Mouse (Mus musculus) hindbrain, embryonic 11.5 days (tissue): ENCODE measurements around the gene Mrpl50. TPM values are rescaled to one million over a fixed set of nuclear protein-coding genes. Genes with fewer than 3 reads are reported as not detected.
A peak's percentile ranks its signal among the peaks of the same experiment; 100 is the strongest.

Experiments
- ATAC-seq: fragments of 200-750 bp; cut with Nextera tagmentation; 2 replicates; pipeline ENCODE4 v1.8.0; 2017; ENCODE audit warnings: mild to moderate bottlenecking, moderate TSS enrichment, moderate library complexity; ENCODE audit not compliant: low FRiP score
- DNase-seq: peaks from one replicate; pipeline ENCODE4 v3.0.0-alpha.2; 2015; ENCODE audit warnings: low spot score
- H3K27ac ChIP-seq: fragments of 300-500 bp; sonication (generic); 2 replicates; pipeline ENCODE4 v1.5.1; 2014; ENCODE audit warnings: mild to moderate bottlenecking, low read depth, low read length
- H3K27me3 ChIP-seq: fragments of 300-500 bp; sonication (generic); 2 replicates; pipeline ENCODE4 v1.6.1; 2014; ENCODE audit warnings: mild to moderate bottlenecking, low read length, moderate library complexity, mixed read lengths; ENCODE audit not compliant: control insufficient read depth, insufficient read depth
- H3K36me3 ChIP-seq: fragments of 300-500 bp; sonication (generic); 2 replicates; pipeline ENCODE4 v1.6.1; 2014; ENCODE audit warnings: mild to moderate bottlenecking, low read length, moderate library complexity, mixed read lengths; ENCODE audit not compliant: control insufficient read depth, insufficient read depth
- H3K4me1 ChIP-seq: fragments of 300-500 bp; sonication (generic); replicated peaks from 2 replicates; pipeline ENCODE4 v1.6.1; 2014; ENCODE audit warnings: low read length, mixed read lengths; ENCODE audit not compliant: control insufficient read depth, insufficient read depth
- H3K4me2 ChIP-seq: fragments of 300-500 bp; sonication (generic); replicated peaks from 2 replicates; pipeline ENCODE4 v1.6.1; 2014; ENCODE audit warnings: mild to moderate bottlenecking, low read depth, low read length
- H3K4me3 ChIP-seq: fragments of 300-500 bp; sonication (generic); 2 replicates; pipeline ENCODE4 v1.5.1; 2014; ENCODE audit warnings: low read depth, low read length
- H3K9ac ChIP-seq: fragments of 300-500 bp; sonication (generic); 2 replicates; pipeline ENCODE4 v1.6.1; 2014; ENCODE audit warnings: low read depth, low read length
- H3K9me3 ChIP-seq: fragments of 300-500 bp; sonication (generic); 2 replicates; pipeline ENCODE4 v1.6.1; 2016; ENCODE audit warnings: low read length; ENCODE audit not compliant: control insufficient read depth
- WGBS: fragments of 180-500 bp; shearing (Covaris S2); extraction: QIAGEN DNeasy Blood & Tissue Kit; methylation state at CpG from one replicate; pipeline ENCODE4 v1.1.7; 2014; 5-methylcytosine and 5-hydroxymethylcytosine counted together
- polyA plus RNA-seq: library from polyadenylated mRNA; unstranded; fragments of >200 nt; fragmentation: Nextera tagmentation; extraction: Ambion mirVana; gene quantifications from 2 replicates; pipeline ENCODE4 v1.2.1, GENCODE M21; 2014

The Mrpl50 gene
- polyA plus RNA-seq, 1 experiment from 2014 or later, result 93.1 TPM

DNA sequence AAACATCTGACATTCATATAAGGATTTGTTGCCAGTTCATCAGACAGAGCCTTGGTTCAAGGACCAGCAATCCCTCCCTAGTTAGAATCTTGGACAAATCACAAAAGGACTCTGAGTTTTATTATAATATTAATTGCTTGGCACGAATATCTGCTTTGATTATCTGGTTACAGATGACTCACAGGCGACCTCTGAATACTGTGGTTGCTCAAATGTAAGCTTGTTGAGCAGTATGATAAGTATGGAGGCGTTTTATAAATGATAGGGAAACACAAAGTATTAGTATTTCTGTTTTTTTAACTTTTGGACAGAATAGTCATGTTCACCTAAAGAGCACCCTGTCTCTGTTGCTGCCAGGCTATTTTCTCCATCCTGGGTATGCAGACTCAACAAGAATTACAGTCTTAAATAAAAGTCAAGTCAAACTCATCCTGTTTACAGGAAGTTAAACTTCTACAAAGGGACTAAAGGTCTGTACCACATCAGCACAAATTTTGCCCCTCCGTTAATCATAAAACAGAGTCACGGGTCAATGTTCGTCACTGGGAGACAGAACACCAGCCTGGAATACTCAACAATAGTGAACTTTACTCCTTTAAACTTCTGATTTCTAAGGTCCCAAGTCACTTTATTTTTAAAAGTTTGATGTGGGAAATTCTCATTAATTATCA lies 26.1 kb upstream of the Mrpl50 start:
- Histone ChIP-seq H3K9me3 (no peaks in the 10 kb centered on the region), H3K27ac (no peak overlapping the region), H3K4me2 (no peak overlapping the region), H3K9ac (no peak overlapping the region), H3K4me3 (no peak overlapping the region), H3K36me3 (no peaks in the 10 kb centered on the region), H3K4me1 (no peaks in the 10 kb centered on the region), H3K27me3 (no peaks in the 10 kb centered on the region)
- WGBS, result 77% methylated on average over 6 of the region's 6 CpGs
- DNase-seq, result no peak
- ATAC-seq, result no peak

DNA sequence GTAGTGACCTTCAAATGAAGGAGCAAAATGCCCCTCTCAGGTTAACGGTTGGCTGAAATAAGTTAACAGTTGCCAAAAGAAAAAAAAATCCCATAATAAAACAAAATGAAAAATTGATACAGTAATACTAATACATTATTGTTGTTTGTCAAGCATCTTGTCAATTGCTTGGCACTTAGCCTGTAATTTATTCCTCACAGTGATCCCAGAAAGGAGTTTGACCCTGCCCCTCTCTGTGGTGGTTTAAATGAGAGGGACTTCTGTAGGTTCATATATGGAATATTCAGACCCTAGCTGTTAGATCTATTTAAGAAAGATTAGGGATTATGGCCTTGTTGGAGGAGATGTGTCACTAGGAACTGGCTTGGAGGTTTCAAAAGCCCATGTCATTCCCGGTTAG lies 25.1 kb upstream of the Mrpl50 start:
- WGBS, result 93% methylated on average over 2 of the region's 2 CpGs
- H3K4me3 ChIP-seq, result no peak overlapping the region
- H3K36me3 ChIP-seq, result no peaks in the 10 kb centered on the region
- H3K4me2 ChIP-seq, result no peak overlapping the region
- H3K9me3 ChIP-seq, result no peaks in the 10 kb centered on the region
- ATAC-seq (no peak), DNase-seq (no peak)
- no peak overlapping the region for H3K9ac ChIP-seq
- no peaks in the 10 kb centered on the region for H3K27me3 ChIP-seq
- H3K4me1 ChIP-seq, result no peaks in the 10 kb centered on the region
- H3K27ac ChIP-seq, result no peak overlapping the region

- Histone ChIP-seq H3K27ac (no peak overlapping the region), H3K27me3 (no peaks in the 10 kb centered on the region), H3K9ac (no peak overlapping the region), H3K9me3 (no peaks in the 10 kb centered on the region), H3K36me3 (no peaks in the 10 kb centered on the region), H3K4me1 (no peaks in the 10 kb centered on the region), H3K4me3 (no peak overlapping the region), H3K4me2 (no peak overlapping the region)
- WGBS, result 64% methylated on average over 3 of the region's 3 CpGs
- ATAC-seq, result no peak
- DNase-seq, result no peak
Observed at GRCm38 (mm10) chr4:49540966-49541365, 20.1 kb upstream of the Mrpl50 start.

DNA sequence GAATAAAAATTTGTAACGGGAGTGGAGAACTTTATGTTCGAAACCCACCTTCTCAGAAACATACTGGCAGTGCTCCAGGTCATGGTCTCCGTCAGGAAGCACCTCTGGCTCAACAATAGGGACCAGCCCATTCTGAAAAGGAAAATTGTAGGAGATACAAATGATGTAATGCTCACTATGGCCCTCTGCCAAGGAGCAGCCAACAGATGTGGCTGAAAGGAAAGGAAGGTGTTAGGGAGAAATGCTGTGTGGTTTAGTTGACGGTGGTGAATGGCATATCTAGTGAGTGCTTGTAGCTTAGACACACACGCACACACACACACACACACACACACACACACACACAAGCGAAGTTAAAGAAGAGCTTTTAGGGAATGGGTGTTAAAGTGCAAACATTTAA lies 18.8 kb upstream of the Mrpl50 start:
- Histone ChIP-seq H3K27ac (no peak overlapping the region), H3K4me3 (no peak overlapping the region), H3K9me3 (no peaks in the 10 kb centered on the region), H3K9ac (no peak overlapping the region), H3K4me1 (no peaks in the 10 kb centered on the region), H3K36me3 (no peaks in the 10 kb centered on the region), H3K4me2 (no peak overlapping the region), H3K27me3 (no peaks in the 10 kb centered on the region)
- ATAC-seq (no peak), DNase-seq (no peak)
- 88% methylated on average over 6 of the region's 6 CpGs for WGBS

DNA sequence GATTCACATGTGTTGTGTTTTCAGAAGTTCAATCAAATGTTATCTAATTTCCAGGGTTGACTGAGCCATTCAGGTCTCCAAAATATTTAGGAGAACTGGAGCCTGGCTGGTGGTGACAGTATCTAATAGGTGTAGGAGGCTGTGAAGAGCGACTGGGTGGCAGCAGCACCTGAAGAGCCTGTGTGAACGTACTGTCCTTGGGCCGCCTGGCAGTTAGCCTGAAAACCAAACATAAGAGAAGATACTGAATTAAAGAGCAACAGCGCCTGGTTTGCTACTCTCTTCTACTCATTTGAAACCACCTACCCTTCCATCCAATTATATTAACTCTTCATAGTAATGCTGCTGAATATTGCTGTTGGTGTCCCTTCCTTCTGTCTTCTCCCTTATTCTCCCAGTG lies 15.8 kb upstream of the Mrpl50 start:
- no peaks in the 10 kb centered on the region for H3K36me3 ChIP-seq
- H3K4me2 ChIP-seq, result no peak overlapping the region
- no peaks in the 10 kb centered on the region for H3K9me3 ChIP-seq
- no peaks in the 10 kb centered on the region for H3K4me1 ChIP-seq
- no peaks in the 10 kb centered on the region for H3K27me3 ChIP-seq
- no peak overlapping the region for H3K4me3 ChIP-seq
- WGBS, result 92% methylated on average over 4 of the region's 4 CpGs
- DNase-seq (no peak), ATAC-seq (no peak)
- no peak overlapping the region for H3K9ac ChIP-seq
- H3K27ac ChIP-seq, result no peak overlapping the region

GRCm38 (mm10) chr4:49535675-49536294 lies 14.9 kb upstream of the Mrpl50 start:
- Histone ChIP-seq H3K27ac (no peak overlapping the region), H3K4me2 (no peak overlapping the region), H3K4me3 (no peak overlapping the region), H3K9me3 (no peaks in the 10 kb centered on the region), H3K4me1 (no peaks in the 10 kb centered on the region), H3K36me3 (no peaks in the 10 kb centered on the region), H3K9ac (no peak overlapping the region), H3K27me3 (no peaks in the 10 kb centered on the region)
- DNase-seq (no peak), ATAC-seq (no peak)
- 89% methylated on average over 4 of the region's 4 CpGs for WGBS

GRCm38 (mm10) chr4:49535036-49535435 lies 14.1 kb upstream of the Mrpl50 start:
- Histone ChIP-seq H3K9me3 (no peaks in the 10 kb centered on the region), H3K27ac (no peak overlapping the region), H3K36me3 (peaks cover 3% of the 10 kb centered on the region; the same call in 1 of the 2 replicates), H3K4me3 (no peak overlapping the region), H3K27me3 (no peaks in the 10 kb centered on the region), H3K9ac (no peak overlapping the region), H3K4me2 (no peak overlapping the region), H3K4me1 (no peaks in the 10 kb centered on the region)
- ATAC-seq, result no peak
- no peak for DNase-seq
- WGBS, result 84% methylated on average over 3 of the region's 3 CpGs

GRCm38 (mm10) chr4:49522576-49522975 lies 1.7 kb upstream of the Mrpl50 start:
- Histone ChIP-seq H3K9ac (no peak overlapping the region), H3K36me3 (no peaks in the 10 kb centered on the region), H3K4me2 (no peak overlapping the region), H3K9me3 (no peaks in the 10 kb centered on the region), H3K27ac (no peak overlapping the region), H3K4me3 (no peak overlapping the region), H3K4me1 (no peaks in the 10 kb centered on the region), H3K27me3 (no peaks in the 10 kb centered on the region)
- 89% methylated on average over 9 of the region's 9 CpGs for WGBS
- ATAC-seq, result no peak
- no peak for DNase-seq

DNA sequence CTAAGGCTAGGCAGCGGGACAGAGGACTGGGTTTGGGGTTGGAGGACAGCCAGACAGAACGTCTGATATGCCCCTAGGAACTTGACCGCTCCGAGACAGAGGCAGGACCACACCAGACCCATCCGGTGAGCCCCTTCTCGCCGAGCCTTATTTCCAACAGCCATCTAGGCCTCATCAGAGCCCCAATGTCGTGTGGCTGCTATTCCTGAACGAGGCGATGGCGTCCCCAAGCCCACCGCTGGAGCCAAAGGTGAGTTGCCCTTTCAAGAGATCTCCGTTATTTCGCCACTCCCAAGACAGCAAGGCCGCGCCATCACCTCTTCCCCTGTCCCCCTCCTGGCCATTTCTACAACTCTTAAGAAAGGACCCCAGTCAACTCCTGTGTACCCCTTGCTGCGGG lies 453 bp upstream of the Mrpl50 start:
- DNase-seq (no peak), ATAC-seq (peak; percentile 78)

More for the DNA sequence above, 453 bp upstream of the Mrpl50 start:
- H3K4me2 ChIP-seq, result peak overlapping the region; percentile 39
- H3K27me3 ChIP-seq, result no peaks in the 10 kb centered on the region
- 1% methylated on average over 17 of the region's 17 CpGs for WGBS
- H3K9ac ChIP-seq, result peak overlapping the region; percentile 47
- H3K27ac ChIP-seq, result no peak overlapping the region
- H3K4me3 ChIP-seq, result peak overlapping the region; percentile 63
- H3K36me3 ChIP-seq, result no peaks in the 10 kb centered on the region
- H3K9me3 ChIP-seq, result no peaks in the 10 kb centered on the region
- H3K4me1 ChIP-seq, result no peaks in the 10 kb centered on the region
